Mouse (Mus musculus): Measurements from ENCODE around the gene Syt8. TPM values are rescaled to one million over a fixed set of nuclear protein-coding genes. Genes with fewer than 3 reads are reported as not detected.

Syt8 gene
- polyA plus RNA-seq, 1 experiment from 2014 or later = not detected

DNA sequence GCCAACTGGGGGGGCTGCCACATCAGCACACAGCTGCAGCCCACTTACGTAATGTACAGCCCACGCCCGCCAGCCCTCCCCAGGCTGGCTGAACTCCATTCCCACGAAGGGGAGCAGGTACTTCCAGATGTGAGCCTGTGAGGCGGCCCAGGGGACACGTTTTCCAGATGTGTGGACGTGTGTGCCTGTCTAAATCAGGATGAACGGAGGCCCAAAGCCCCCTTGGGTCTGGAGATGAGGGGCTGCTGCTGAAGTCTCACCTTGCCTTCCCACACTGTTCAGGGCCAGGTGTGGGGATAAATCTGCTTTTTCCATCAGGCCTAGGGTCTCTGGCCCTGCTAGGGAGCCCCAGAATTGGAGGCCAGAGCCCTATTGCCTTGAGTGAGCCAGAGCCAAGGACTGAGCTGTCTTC, 52.1 kb downstream of the Syt8 start:
- H3K27ac ChIP-seq (ENCODE audit: low read depth, low read length) = peak overlapping the region; percentile 67
- 73% methylated on average over 8 of the region's 8 CpGs for WGBS
- no peak overlapping the region for H3K9ac ChIP-seq (ENCODE audit: low read length)
- H3K4me3 ChIP-seq (ENCODE audit: low read depth, low read length) = no peak overlapping the region
- no peak overlapping the region for H3K4me2 ChIP-seq (ENCODE audit: low read depth)
- no peaks in the 10 kb centered on the region for H3K36me3 ChIP-seq (ENCODE audit: control insufficient read depth, insufficient read depth, low read length)
- no peak for ATAC-seq (ENCODE audit: insufficient read depth, low FRiP score, low TSS enrichment)
- no peak for DNase-seq (ENCODE audit: low spot score)
- no peaks in the 10 kb centered on the region for H3K9me3 ChIP-seq (ENCODE audit: control insufficient read depth, low read length)
- H3K4me1 ChIP-seq (ENCODE audit: control insufficient read depth, insufficient read depth, low read length) = peaks cover 33% of the 10 kb centered on the region
- H3K27me3 ChIP-seq (ENCODE audit: control insufficient read depth, insufficient read depth, low read length) = no peaks in the 10 kb centered on the region

DNA sequence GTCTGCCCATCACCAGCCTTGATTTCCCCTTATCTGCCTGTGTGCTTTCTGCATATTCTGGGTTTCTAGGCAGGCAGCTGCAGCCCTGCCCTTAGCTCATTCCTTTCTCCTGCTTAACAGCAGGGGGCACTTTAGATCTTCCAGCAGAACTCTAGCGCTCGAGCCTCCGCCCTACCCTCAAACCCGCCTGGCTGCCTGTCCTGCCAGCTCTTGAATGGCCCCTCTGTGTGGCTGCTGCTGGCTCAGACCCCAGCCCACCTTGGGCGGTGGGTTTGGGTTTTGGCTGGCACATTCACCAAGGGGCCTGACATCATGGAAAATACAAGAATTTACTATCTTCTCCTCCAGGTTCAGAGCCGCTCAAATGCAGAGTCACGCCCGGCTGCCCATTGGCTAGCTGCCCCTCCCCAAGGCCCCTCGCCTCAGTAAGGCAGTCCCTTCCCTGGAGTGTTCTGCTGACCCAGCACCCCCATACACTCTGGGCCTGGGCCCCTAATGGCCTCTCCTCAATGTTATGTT, 52.8 kb downstream of the Syt8 start:
- DNase-seq (ENCODE audit: low spot score) (peak; percentile 78), ATAC-seq (ENCODE audit: insufficient read depth, low FRiP score, low TSS enrichment) (peak; percentile 67)
- 0 out of 2 replicates have a peak overlapping the region, but pooled peaks have one; percentile 4 for H3K4me2 ChIP-seq (ENCODE audit: low read depth)
- H3K27ac ChIP-seq (ENCODE audit: low read depth, low read length) = peak overlapping the region; percentile 35
- 16% methylated on average over 9 of the region's 9 CpGs for WGBS
- H3K27me3 ChIP-seq (ENCODE audit: control insufficient read depth, insufficient read depth, low read length) = no peaks in the 10 kb centered on the region
- no peak overlapping the region for H3K4me3 ChIP-seq (ENCODE audit: low read depth, low read length)
- H3K36me3 ChIP-seq (ENCODE audit: control insufficient read depth, insufficient read depth, low read length) = no peaks in the 10 kb centered on the region
- peaks cover 26% of the 10 kb centered on the region for H3K4me1 ChIP-seq (ENCODE audit: control insufficient read depth, insufficient read depth, low read length)
- H3K9me3 ChIP-seq (ENCODE audit: control insufficient read depth, low read length) = no peaks in the 10 kb centered on the region
- 0 out of 2 replicates have a peak overlapping the region, but pooled peaks have one; percentile 2 for H3K9ac ChIP-seq (ENCODE audit: low read length)

GRCm38 (mm10) chr7:142488053-142488452, 53.4 kb downstream of the Syt8 start:
- Histone ChIP-seq H3K4me2 (ENCODE audit: low read depth) (no peak overlapping the region), H3K27me3 (ENCODE audit: control insufficient read depth, insufficient read depth, low read length) (no peaks in the 10 kb centered on the region), H3K4me1 (ENCODE audit: control insufficient read depth, insufficient read depth, low read length) (peaks cover 22% of the 10 kb centered on the region), H3K36me3 (ENCODE audit: control insufficient read depth, insufficient read depth, low read length) (no peaks in the 10 kb centered on the region), H3K4me3 (ENCODE audit: low read depth, low read length) (no peak overlapping the region), H3K9me3 (ENCODE audit: control insufficient read depth, low read length) (no peaks in the 10 kb centered on the region), H3K27ac (ENCODE audit: low read depth, low read length) (peak overlapping the region; percentile 35; the same call in 1 of the 2 replicates), H3K9ac (ENCODE audit: low read length) (no peak overlapping the region)
- DNase-seq (ENCODE audit: low spot score) (no peak), ATAC-seq (ENCODE audit: insufficient read depth, low FRiP score, low TSS enrichment) (no peak)
- WGBS = 73% methylated on average over 3 of the region's 3 CpGs

Other genes starting within 250 kb of the Syt8 start
- gene Gm10153, start 244.5 kb upstream of the Syt8 start, polyA plus RNA-seq (2014; fragmentation: Nextera tagmentation; extraction: Ambion mirVana) = not detected in 2 replicates
- gene Krtap5-3, start 233.5 kb upstream of the Syt8 start, polyA plus RNA-seq (2014; fragmentation: Nextera tagmentation; extraction: Ambion mirVana) = not detected in 2 replicates
- not detected in 2 replicates for gene Gm7579, start 223.0 kb upstream of the Syt8 start, polyA plus RNA-seq (2014; fragmentation: Nextera tagmentation; extraction: Ambion mirVana)
- not detected in 2 replicates for gene Krtap5-5, start 204.9 kb upstream of the Syt8 start, polyA plus RNA-seq (2014; fragmentation: Nextera tagmentation; extraction: Ambion mirVana)
- gene Gm40460, start 193.8 kb upstream of the Syt8 start, polyA plus RNA-seq (2014; fragmentation: Nextera tagmentation; extraction: Ambion mirVana) = not detected in 2 replicates
- gene Gm2431, start 176.5 kb upstream of the Syt8 start, polyA plus RNA-seq (2014; fragmentation: Nextera tagmentation; extraction: Ambion mirVana) = not detected in 2 replicates
- not detected in 2 replicates for gene Gm4559, start 160.5 kb upstream of the Syt8 start, polyA plus RNA-seq (2014; fragmentation: Nextera tagmentation; extraction: Ambion mirVana)
- gene Krtap5-1, start 137.7 kb upstream of the Syt8 start, polyA plus RNA-seq (2014; fragmentation: Nextera tagmentation; extraction: Ambion mirVana) = not detected in 2 replicates
- gene Krtap5-4, start 131.3 kb upstream of the Syt8 start, polyA plus RNA-seq (2014; fragmentation: Nextera tagmentation; extraction: Ambion mirVana) = not detected in 2 replicates
- gene Ifitm10, start 61.1 kb upstream of the Syt8 start, polyA plus RNA-seq (2014; fragmentation: Nextera tagmentation; extraction: Ambion mirVana) = not detected in 2 replicates
- gene Gm49369, start 52.2 kb upstream of the Syt8 start, polyA plus RNA-seq (2014; fragmentation: Nextera tagmentation; extraction: Ambion mirVana) = not detected in 2 replicates
- gene Ctsd, start 46.8 kb upstream of the Syt8 start, polyA plus RNA-seq (2014; fragmentation: Nextera tagmentation; extraction: Ambion mirVana) = 176 and 189 TPM in 2 replicates
- 2.1 and 3.5 TPM in 2 replicates for gene Tnni2, start 7.0 kb downstream of the Syt8 start, polyA plus RNA-seq (2014; fragmentation: Nextera tagmentation; extraction: Ambion mirVana)
- gene Lsp1, start 26.0 kb downstream of the Syt8 start, polyA plus RNA-seq (2014; fragmentation: Nextera tagmentation; extraction: Ambion mirVana) = 15.1 and 21.0 TPM in 2 replicates
- 6.5 and 9.2 TPM in 2 replicates for gene Tnnt3, start 64.0 kb downstream of the Syt8 start, polyA plus RNA-seq (2014; fragmentation: Nextera tagmentation; extraction: Ambion mirVana)
- gene Mrpl23, start 97.8 kb downstream of the Syt8 start, polyA plus RNA-seq (2014; fragmentation: Nextera tagmentation; extraction: Ambion mirVana) = 10.6 and 20.0 TPM in 2 replicates
- 316 and 368 TPM in 2 replicates for gene Igf2, start 232.0 kb downstream of the Syt8 start, polyA plus RNA-seq (2014; fragmentation: Nextera tagmentation; extraction: Ambion mirVana)
- not detected in 2 replicates for gene Gm49394, start 235.1 kb downstream of the Syt8 start, polyA plus RNA-seq (2014; fragmentation: Nextera tagmentation; extraction: Ambion mirVana)